Mouse (Mus musculus): ENCODE data around the gene Eef1a2. TPM values are rescaled to one million over a fixed set of nuclear protein-coding genes. Genes with fewer than 3 reads are reported as not detected.
A peak's percentile ranks its signal among the peaks of the same experiment; 100 is the strongest.

Eef1a2 gene
- polyA plus RNA-seq, 1 experiment: not detected

DNA sequence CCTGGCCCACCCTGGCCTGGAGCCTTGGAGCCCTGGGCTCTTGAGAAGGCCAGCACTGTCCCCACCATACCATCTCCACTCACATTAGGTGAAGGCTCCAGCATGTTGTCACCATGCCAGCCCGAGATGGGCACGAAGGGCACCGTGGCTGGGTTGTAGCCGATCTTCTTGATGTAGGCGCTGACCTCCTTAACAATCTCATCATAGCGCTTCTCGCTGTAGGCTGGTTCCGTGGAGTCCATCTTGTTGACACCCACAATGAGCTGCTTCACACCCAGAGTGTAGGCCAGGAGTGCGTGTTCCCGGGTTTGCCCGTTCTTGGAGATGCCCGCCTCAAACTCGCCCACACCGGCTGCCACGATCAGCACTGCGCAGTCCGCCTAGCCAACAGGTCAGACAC, 4.1 kb downstream of the Eef1a2 start:
- TF ChIP-seq CTCF (IDR thresholded peaks at IDR 0.05; ENCODE audit: low read depth, low read length): no peak
- TF ChIP-seq POLR2A (IDR thresholded peaks at IDR 0.05; ENCODE audit: borderline replicate concordance, low read depth, low read length): no peak
- H3K4me1 ChIP-seq (ENCODE audit: control insufficient read depth, insufficient read depth, low read length): peaks cover 2% of the 10 kb centered on the region
- no peak overlapping the region for H3K27ac ChIP-seq (ENCODE audit: insufficient read depth, low read depth, low read length)
- no peak overlapping the region for H3K4me3 ChIP-seq (ENCODE audit: insufficient read depth, low read length)

- no peaks in the 10 kb centered on the region for H3K4me1 ChIP-seq (ENCODE audit: control insufficient read depth, insufficient read depth, low read length)
- H3K4me3 ChIP-seq (ENCODE audit: insufficient read depth, low read length): no peak overlapping the region
These were observed 6.5 kb downstream of the Eef1a2 start for GRCm38 (mm10) chr2:181150281-181150680.

DNA sequence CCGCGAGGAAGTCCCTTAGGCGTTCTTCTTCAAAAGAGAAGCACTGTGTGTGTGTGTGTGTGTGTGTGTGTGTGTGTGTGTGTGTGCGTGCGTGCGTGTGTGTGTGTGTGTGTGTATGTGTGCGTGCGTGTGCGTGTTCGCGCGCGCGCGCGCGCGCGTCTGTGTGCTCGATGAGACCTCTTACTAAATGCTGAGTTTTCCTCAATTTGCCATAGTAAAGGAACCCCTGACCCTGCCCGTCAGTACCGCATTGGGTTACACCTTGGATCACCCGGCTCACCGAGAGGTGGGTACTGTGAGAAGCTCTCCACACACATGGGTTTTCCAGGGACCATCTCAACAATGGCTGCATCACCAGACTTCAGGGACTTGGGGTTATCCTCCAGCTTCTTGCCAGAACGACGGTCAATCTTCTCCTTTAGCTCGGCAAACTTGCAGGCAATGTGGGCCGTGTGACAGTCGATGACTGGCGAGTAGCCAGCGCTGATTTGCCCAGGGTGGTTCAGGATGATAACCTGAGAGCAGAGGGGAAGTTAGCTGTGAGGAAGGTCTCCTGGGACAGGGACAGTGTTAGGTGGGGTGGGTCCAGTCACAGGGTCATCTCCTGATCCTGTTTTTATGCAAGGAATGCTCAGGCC, 8.4 kb downstream of the Eef1a2 start:
- Histone ChIP-seq H3K27ac (ENCODE audit: insufficient read depth, low read depth, low read length) (no peak overlapping the region), H3K4me1 (ENCODE audit: control insufficient read depth, insufficient read depth, low read length) (no peaks in the 10 kb centered on the region), H3K4me3 (ENCODE audit: insufficient read depth, low read length) (0 out of 2 replicates have a peak overlapping the region, but pooled peaks have one; percentile 29)
- TF ChIP-seq CTCF (IDR thresholded peaks at IDR 0.05; ENCODE audit: low read depth, low read length): no peak
- TF ChIP-seq POLR2A (IDR thresholded peaks at IDR 0.05; ENCODE audit: borderline replicate concordance, low read depth, low read length): no peak

More at GRCm38 (mm10) chr2:181150281-181150680, 6.5 kb downstream of the Eef1a2 start:
- TF ChIP-seq CTCF (IDR thresholded peaks at IDR 0.05; ENCODE audit: low read depth, low read length): no peak
- no peak for TF ChIP-seq POLR2A (IDR thresholded peaks at IDR 0.05; ENCODE audit: borderline replicate concordance, low read depth, low read length)
- no peak overlapping the region for H3K27ac ChIP-seq (ENCODE audit: insufficient read depth, low read depth, low read length)

DNA sequence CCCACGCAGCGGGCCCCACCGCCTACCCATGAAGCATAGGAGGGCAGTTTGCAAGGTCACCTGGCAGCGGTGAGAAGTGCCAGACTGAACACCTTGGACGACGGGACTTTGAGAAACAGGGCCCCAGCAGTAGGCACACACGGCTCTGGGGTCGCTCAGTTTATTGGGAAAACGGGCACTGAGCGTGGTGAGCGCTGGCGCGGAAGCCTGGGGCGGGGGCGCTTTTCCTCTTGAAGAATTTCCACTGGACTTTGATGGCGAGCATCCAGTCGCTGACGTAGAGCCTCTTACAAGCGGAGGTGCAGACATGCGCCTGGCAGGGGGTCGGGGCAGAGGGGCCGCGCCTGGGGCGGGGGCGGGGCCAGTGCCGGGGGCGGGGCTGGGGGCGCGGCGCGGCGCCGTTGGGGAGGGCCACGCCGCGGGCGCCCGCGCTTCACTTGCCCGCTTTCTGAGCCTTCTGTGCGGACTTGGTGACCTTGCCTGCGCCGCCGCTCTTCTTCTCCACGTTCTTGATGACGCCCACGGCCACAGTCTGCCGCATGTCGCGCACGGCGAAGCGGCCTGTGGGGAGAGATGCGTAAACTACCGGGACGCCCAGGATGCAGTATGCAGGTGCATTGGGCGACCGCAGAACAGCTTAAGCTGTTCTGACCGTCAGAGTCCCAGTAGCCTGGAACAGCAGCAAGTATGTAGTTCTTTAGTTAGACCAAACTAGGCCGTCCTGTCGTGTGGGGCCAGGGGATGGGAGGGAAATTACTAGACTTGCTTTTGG, 9.1 kb downstream of the Eef1a2 start:
- peak overlapping the region; percentile 29 for H3K4me3 ChIP-seq (ENCODE audit: insufficient read depth, low read length)
- no peak overlapping the region for H3K27ac ChIP-seq (ENCODE audit: insufficient read depth, low read depth, low read length)
- H3K4me1 ChIP-seq (ENCODE audit: control insufficient read depth, insufficient read depth, low read length): no peaks in the 10 kb centered on the region
- TF ChIP-seq CTCF (IDR thresholded peaks at IDR 0.05; ENCODE audit: low read depth, low read length): no peak
- TF ChIP-seq POLR2A (IDR thresholded peaks at IDR 0.05; ENCODE audit: borderline replicate concordance, low read depth, low read length): no peak

DNA sequence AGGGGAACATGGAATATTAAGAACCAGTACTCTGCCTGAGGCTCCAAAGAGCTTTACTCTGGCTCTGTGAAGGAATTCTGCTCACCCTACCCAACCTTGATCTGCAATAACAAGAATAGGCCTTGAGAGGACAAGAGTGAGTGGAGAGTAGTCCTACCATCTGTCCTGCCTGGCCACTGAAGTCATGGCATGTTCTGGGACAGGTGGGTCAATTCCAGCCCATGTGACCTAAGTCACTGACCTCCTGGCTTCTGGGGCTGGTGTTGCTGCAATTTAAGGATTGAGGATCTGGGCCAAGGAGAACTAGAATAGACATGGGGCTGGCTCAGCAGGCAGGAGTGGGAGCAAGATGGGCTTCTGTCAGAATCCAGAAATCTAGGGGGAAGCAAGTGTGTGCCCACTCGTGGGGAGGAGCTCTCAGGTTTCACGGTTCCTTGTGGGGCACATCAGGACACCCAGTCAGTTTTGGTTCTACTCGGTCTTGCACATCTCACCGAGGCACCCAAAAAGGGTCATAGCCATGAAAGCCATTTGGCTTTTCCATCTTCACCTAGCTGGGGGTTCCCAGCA, 9.8 kb downstream of the Eef1a2 start:
- TF ChIP-seq POLR2A (IDR thresholded peaks at IDR 0.05; ENCODE audit: borderline replicate concordance, low read depth, low read length): no peak
- TF ChIP-seq CTCF (IDR thresholded peaks at IDR 0.05; ENCODE audit: low read depth, low read length): no peak
- no peaks in the 10 kb centered on the region for H3K4me1 ChIP-seq (ENCODE audit: control insufficient read depth, insufficient read depth, low read length)
- H3K4me3 ChIP-seq (ENCODE audit: insufficient read depth, low read length): no peak overlapping the region
- no peak overlapping the region for H3K27ac ChIP-seq (ENCODE audit: insufficient read depth, low read depth, low read length)

DNA sequence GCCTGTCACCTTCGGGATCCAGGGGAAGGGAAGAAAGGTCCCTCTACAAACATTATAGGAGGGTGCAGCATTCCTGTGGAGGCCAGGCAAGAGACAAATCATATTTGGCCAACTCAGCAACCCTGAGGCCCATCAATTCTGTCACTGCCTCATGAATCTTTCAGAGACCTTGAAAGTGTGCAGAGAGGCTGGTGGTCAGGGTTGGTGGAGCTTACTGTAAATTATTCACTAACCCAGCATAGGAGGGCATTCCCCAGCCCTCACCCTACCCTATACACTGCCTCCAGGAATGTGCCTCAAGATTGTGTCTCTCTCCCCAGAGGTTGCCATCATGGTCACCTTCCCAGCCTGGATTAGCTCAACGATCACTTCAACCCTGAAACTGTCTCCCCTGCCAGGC, 12.1 kb downstream of the Eef1a2 start:
- no peaks in the 10 kb centered on the region for H3K4me1 ChIP-seq (ENCODE audit: control insufficient read depth, insufficient read depth, low read length)
- no peak overlapping the region for H3K27ac ChIP-seq (ENCODE audit: insufficient read depth, low read depth, low read length)
- TF ChIP-seq POLR2A (IDR thresholded peaks at IDR 0.05; ENCODE audit: borderline replicate concordance, low read depth, low read length) (no peak), CTCF (IDR thresholded peaks at IDR 0.05; ENCODE audit: low read depth, low read length) (no peak)

DNA sequence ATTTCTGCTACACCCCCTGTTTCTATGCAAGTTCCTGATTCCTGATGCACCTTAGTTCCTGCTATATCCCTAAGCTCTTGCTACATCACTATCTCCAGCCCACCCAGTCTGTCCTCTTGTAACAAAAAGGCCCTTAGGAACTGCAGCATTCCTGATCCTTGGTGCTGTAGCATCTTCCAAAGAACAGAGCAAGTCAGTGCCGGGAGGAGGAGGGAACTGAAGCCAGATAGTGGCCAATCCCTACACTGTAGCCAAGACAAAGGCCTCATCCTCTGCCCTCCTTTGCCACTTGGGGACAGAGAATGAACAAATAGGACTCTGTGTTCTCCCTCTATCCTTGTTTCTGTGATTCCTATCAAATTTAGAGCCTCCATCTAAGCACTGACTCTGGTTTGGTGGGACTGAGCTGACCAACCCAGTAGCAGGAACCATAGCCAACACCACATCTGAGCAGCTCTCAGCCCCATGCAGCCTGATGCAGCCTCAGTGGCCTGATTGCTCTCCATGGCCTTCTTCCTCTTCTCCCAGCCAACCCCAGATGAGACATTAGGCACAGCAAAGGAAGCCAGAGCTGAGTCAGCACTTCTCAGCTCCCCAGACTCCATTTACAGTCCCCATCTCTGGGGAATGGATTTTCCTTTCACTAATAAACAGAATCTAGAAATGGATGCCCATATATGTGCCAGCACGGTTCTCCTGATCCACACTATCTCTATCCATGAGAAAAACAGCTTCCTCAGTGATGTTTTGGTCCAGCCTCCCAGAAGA, 13.1 kb downstream of the Eef1a2 start:
- no peak overlapping the region for H3K27ac ChIP-seq (ENCODE audit: insufficient read depth, low read depth, low read length)
- no peak for TF ChIP-seq POLR2A (IDR thresholded peaks at IDR 0.05; ENCODE audit: borderline replicate concordance, low read depth, low read length)
- no peak for TF ChIP-seq CTCF (IDR thresholded peaks at IDR 0.05; ENCODE audit: low read depth, low read length)
- H3K4me3 ChIP-seq (ENCODE audit: insufficient read depth, low read length): no peak overlapping the region
- no peaks in the 10 kb centered on the region for H3K4me1 ChIP-seq (ENCODE audit: control insufficient read depth, insufficient read depth, low read length)

More for the DNA sequence above, 12.1 kb downstream of the Eef1a2 start:
- H3K4me3 ChIP-seq (ENCODE audit: insufficient read depth, low read length): no peak overlapping the region

- H3K4me3 ChIP-seq (ENCODE audit: insufficient read depth, low read length): no peak overlapping the region
- H3K4me1 ChIP-seq (ENCODE audit: control insufficient read depth, insufficient read depth, low read length): no peaks in the 10 kb centered on the region
- no peak overlapping the region for H3K27ac ChIP-seq (ENCODE audit: insufficient read depth, low read depth, low read length)
- TF ChIP-seq CTCF (IDR thresholded peaks at IDR 0.05; ENCODE audit: low read depth, low read length) (no peak), POLR2A (IDR thresholded peaks at IDR 0.05; ENCODE audit: borderline replicate concordance, low read depth, low read length) (no peak)
These were observed 14.1 kb downstream of the Eef1a2 start for GRCm38 (mm10) chr2:181142703-181143135.

DNA sequence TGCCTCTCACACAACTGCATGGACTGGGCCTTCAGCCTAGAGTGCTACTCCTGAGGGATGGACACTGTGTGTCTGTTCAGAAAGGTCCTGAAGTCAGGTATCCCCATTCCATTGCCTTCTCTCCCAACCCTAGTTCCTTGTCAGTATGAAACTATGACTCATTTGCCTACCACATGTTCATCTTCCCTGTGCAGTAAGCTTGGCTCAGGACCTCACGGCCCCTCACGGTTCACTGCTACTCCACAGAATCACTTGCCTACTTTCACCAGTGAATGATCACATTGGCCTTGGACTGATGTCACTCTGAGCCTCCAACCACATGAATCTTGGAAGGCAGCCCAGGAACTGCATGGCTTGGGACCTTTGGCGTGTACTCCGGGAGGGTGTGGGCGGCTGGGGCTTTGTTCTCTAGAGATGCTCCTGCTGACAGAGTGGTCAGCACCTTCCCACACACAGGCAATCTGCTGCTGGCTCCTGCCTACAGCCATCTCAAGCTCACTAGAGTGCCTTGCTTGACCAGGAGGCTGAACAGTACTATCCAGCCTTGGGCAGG, 17.1 kb downstream of the Eef1a2 start:
- Histone ChIP-seq H3K4me1 (ENCODE audit: control insufficient read depth, insufficient read depth, low read length) (no peaks in the 10 kb centered on the region), H3K27ac (ENCODE audit: insufficient read depth, low read depth, low read length) (no peak overlapping the region), H3K4me3 (ENCODE audit: insufficient read depth, low read length) (no peak overlapping the region)
- TF ChIP-seq CTCF (IDR thresholded peaks at IDR 0.05; ENCODE audit: low read depth, low read length): no peak
- TF ChIP-seq POLR2A (IDR thresholded peaks at IDR 0.05; ENCODE audit: borderline replicate concordance, low read depth, low read length): no peak
